Mouse (Mus musculus) megakaryocyte, embryonic 14.5 days (primary cell): ENCODE measurements around the gene Actg1.

Source experiments
- FLI1 ChIP-seq: IDR thresholded peaks from 2 replicates; pipeline ENCODE4 v1.6.1; 2012; ENCODE audit warnings: low read length, inconsistent platforms, mixed read lengths
- GATA1 ChIP-seq: IDR thresholded peaks from 3 replicates; pipeline ENCODE4 v1.6.1; 2012; ENCODE audit warnings: mixed read lengths, low read length, inconsistent platforms, borderline replicate concordance

DNA sequence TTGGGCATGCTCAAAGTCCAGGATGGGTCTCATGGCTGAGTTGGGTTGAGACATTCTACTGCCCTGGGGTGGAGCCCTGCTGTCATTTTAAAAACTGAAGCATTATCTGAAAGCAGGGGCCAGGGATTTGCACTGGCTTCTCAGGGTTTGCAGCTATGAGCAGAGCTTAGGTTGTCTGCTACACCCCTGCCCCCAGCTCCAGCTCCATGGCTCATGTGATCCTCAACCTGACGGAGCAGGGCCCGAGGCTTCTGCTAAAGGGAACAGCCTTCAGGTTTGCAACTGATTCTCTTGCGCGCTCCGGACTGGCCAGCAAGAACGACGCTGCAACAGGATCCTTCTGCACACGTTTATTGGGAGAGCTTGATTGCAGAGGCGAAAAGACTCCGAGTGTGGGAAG lies 28.2 kb downstream of the Actg1 start:
- TF ChIP-seq GATA1: no peak
- TF ChIP-seq FLI1: no peak
